26 mouse cellular contexts compared by ENCODE assay signal in genomic region chr2:66502158-66502557, GRCm38 (mm10).
"Had no signal": no experiment of that assay in that cellular context is flagged by ENCODE, and none has a peak within 500 bp of the region (broad histone marks: within the 10 kb centered on the region; RNA-seq: fewer than 3 reads in every experiment).

No protein-coding gene starts in this region.

- H3K36me3 ChIP-seq: heart, embryonic 10.5 days; heart, embryonic 12.5 days; hindbrain, embryonic 13.5 days; intestine, embryonic 15.5 days; limb, embryonic 10.5 days; limb, embryonic 12.5 days; liver, embryonic 13.5 days; liver, embryonic 15.5 days had no signal

- H3K27ac ChIP-seq: gastrocnemius, adult 2 months; heart, embryonic 10.5 days; hindbrain, embryonic 13.5 days; intestine, embryonic 15.5 days; layer of hippocampus, adult 2 months; left cerebral cortex, adult 2 months; limb, embryonic 10.5 days; limb, embryonic 12.5 days; liver, embryonic 13.5 days; liver, embryonic 15.5 days had no signal

- H3K9me3 ChIP-seq: heart, embryonic 10.5 days; heart, embryonic 12.5 days; hindbrain, embryonic 13.5 days; intestine, embryonic 15.5 days; limb, embryonic 10.5 days; limb, embryonic 12.5 days; liver, embryonic 13.5 days; liver, embryonic 15.5 days had no signal

- H3K4me2 ChIP-seq: heart, embryonic 12.5 days; hindbrain, embryonic 13.5 days; intestine, embryonic 15.5 days; limb, embryonic 12.5 days; liver, embryonic 11.5 days; liver, embryonic 13.5 days; liver, embryonic 15.5 days had no signal

- DNase-seq: gastrocnemius, adult 2 months; gastrocnemius, postnatal 10 days; gastrocnemius, postnatal 25 days; heart, adult 18-20 months; heart, postnatal 10 days; heart, postnatal 36 days; kidney, adult 18-20 months; kidney, adult 8-10 months; kidney, postnatal 10 days; kidney, postnatal 25 days; kidney, postnatal 4 days; liver; liver, embryonic 13.5 days had no signal

- ATAC-seq: hindbrain, embryonic 16.5 days; inflammation-experienced regulatory T-cells, adult 6 months; intestine, embryonic 15.5 days; intestine, postnatal 0 days had no signal

- H3K4me1 ChIP-seq: heart, embryonic 10.5 days; heart, embryonic 12.5 days; hindbrain, embryonic 13.5 days; intestine, embryonic 15.5 days; limb, embryonic 10.5 days; limb, embryonic 12.5 days; liver, embryonic 13.5 days; liver, embryonic 15.5 days had no signal

- H3K4me3 ChIP-seq: gastrocnemius, adult 2 months; heart, embryonic 10.5 days; heart, embryonic 12.5 days; hindbrain, embryonic 13.5 days; intestine, embryonic 15.5 days; layer of hippocampus, adult 2 months; left cerebral cortex, adult 2 months; limb, embryonic 10.5 days; limb, embryonic 12.5 days; liver, embryonic 13.5 days; liver, embryonic 15.5 days had no signal

- H3K27me3 ChIP-seq: heart, embryonic 12.5 days; hindbrain, embryonic 13.5 days; intestine, embryonic 15.5 days; limb, embryonic 12.5 days; liver, embryonic 13.5 days; liver, embryonic 15.5 days had no signal

- H3K9ac ChIP-seq: heart, embryonic 12.5 days; hindbrain, embryonic 13.5 days; intestine, embryonic 15.5 days; limb, embryonic 12.5 days; liver, embryonic 13.5 days; liver, embryonic 15.5 days had no signal
